Mouse (Mus musculus) mammary gland, adult 2 months (tissue): ENCODE data around the gene Gm8127. TPM values are rescaled to one million over a fixed set of nuclear protein-coding genes. Genes with fewer than 3 reads are reported as not detected.

Experiments used
- polyA plus RNA-seq: library from polyadenylated mRNA; depleted of rRNA; stranded (reverse); fragments of >200 nt; gene quantifications from 2 replicates; pipeline ENCODE4 v1.2.3, GENCODE M21; 2012; ENCODE audit warnings: low replicate concordance; rRNA removed

Gene Gm8127
- polyA plus RNA-seq: not detected in 2 replicates

DNA sequence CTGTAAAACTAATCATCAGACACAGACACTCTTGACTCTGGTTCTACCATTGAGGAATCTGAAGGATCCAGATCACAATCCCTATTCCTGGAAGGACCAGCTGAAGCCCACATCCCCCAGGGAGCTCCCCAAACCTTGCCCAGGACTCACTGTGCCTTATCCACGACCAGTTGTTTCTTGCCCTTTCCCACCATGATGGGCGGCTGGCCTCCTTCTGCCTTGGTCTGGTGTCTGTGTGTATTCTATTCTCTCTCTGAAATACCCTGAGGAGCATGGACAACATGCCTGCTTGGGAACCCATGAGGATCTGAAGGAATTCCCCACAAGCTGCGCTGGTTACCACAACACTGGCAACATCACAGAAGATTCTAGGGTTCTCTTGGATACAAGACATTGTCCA, at the start of gene Gm8127:
Gm8127 (minus strand) TSS at position 330 of the 400 bp plus-strand sequence.

DNA sequence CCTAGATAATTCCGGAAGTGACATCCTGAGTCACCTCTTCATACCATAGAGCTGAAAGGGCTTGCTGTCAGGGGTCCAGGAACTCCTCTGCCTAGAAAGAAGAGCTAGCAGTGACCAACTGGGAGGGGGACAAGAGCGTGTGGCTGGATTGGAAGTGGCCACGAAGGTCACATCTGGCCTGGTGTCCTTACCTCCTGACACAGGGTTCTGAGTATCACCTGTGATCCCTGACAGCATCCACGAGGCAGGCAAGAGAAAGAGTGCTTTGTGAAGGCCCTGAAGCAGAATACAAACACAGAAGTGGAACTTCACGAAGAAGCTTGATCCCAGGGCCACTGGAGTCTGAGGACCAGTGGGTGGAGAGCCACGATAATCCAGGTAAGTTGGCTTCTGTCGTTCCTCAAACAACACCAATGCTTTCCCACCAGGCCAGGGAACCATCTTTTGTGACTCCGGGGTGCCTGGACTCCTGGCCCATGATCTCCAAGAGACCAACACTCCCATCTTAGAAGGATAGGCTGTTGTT, 18.6 kb downstream of the Gm8127 start, which contains the start of gene Gm9732:
Gm9732 (plus strand) TSS at position 51 of the 526 bp plus-strand sequence.

DNA sequence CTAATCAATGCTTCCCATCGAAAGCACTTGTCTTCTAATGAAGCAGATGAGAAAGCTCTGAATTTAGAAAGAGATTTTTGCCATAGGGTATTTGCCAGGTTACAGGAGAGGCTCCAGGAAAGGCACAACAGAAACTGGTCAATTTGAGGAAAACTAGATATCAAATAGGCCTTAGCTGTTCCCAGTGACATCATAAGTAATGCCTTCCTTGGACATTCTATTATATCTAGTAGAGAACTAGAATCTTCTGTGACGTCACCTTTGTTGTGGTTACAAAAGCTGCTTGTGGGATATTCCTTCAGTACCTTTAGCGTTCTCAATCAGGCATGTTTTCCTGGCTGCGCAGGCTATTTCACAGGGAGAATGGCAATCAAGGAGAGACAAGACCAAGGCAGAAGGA, 35.3 kb downstream of the Gm8127 start, which contains the start of gene Gm8126:
Gm8126 (plus strand) TSS at position 301 of the 400 bp plus-strand sequence.

Other genes with a start within 250 kb of the Gm8127 start
- gene Gm8094, start 217.2 kb downstream of the Gm8127 start, polyA plus RNA-seq: not detected in 2 replicates
- not detected in 2 replicates for gene Gm8104, start 193.2 kb downstream of the Gm8127 start, polyA plus RNA-seq
- not detected in 2 replicates for gene Gm7233, start 114.0 kb downstream of the Gm8127 start, polyA plus RNA-seq
- not detected in 2 replicates for gene Gm8122, start 58.5 kb downstream of the Gm8127 start, polyA plus RNA-seq
- not detected in 2 replicates for gene Gm8126, start 35.2 kb downstream of the Gm8127 start, polyA plus RNA-seq
- not detected in 2 replicates for gene Gm9732, start 18.8 kb downstream of the Gm8127 start, polyA plus RNA-seq
- gene 1700001F09Rik, start 54.0 kb upstream of the Gm8127 start, polyA plus RNA-seq: not detected in 2 replicates
- not detected in 2 replicates for gene Gm8138, start 122.5 kb upstream of the Gm8127 start, polyA plus RNA-seq
- not detected in 2 replicates for gene Gm5799, start 249.7 kb upstream of the Gm8127 start, polyA plus RNA-seq